11 mouse cellular contexts compared by ENCODE assay signal in the genomic region with DNA sequence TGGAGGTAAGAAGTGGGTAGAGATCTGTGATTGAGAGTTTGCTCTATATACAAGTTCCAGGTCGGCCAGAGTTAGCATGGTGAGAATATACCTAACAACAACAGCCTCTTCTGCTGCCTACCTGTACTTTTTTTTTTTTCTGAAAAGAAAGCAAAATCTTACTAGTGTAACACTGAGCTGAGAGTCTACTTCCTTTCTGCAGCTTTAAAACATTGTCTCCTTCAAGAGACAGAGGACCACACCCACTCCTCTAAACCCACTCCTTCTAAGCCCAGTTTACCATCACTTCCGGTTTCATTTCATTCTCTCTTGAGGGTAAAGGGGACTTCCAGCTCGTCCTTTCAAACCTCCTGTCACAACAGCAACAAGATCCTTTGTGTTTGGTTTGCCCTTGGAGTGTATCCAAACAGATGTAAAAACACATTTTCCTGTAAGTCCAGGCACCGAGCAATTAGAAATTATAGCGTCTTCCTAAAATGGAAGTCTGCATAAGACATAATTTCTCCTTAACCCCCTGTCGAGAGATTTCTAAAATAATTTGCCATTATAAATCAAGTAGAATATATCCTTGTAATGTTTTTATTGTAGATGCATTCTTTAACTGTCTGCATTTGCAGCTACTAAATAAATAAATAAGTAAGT. TPM values are rescaled to one million over a fixed set of nuclear protein-coding genes. Genes with fewer than 3 reads are reported as not detected.
DNase-seq lines count a peak whose midpoint lies in the region; ATAC-seq lines count a peak whose summit lies in the region.
"Had no signal": no experiment of that assay in that cellular context is flagged by ENCODE, and none has a peak within 500 bp of the region (broad histone marks: within the 10 kb centered on the region; RNA-seq: fewer than 3 reads in every experiment).

No protein-coding gene starts in this region.

- DNase-seq in B cell, adult 2 months: peak; percentile 57 to 69
- DNase-seq in lung, postnatal 36 days: peak; percentile 38
- no peak for DNase-seq in left cerebral cortex, postnatal 36 days (ENCODE audit: low spot score in 2 of 2)
- DNase-seq in gastrocnemius, adult 8-10 months (ENCODE audit: low spot score in 2 of 2): no peak
- no peak for DNase-seq in urinary bladder, postnatal 36 days (ENCODE audit: low spot score in 2 of 2)
- DNase-seq: heart, postnatal 4 days had no signal

- H3K36me3 ChIP-seq in erythroblast, embryonic 14.5 days (ENCODE audit: control insufficient read depth): peaks cover 15% of the 10 kb centered on the region

- peaks cover 9% of the 10 kb centered on the region for H3K27me3 ChIP-seq in erythroblast, embryonic 14.5 days (ENCODE audit: control insufficient read depth)
- H3K27me3 ChIP-seq: neural tube, embryonic 13.5 days had no signal

- peaks cover 18% of the 10 kb centered on the region for H3K4me1 ChIP-seq in erythroblast, embryonic 14.5 days (ENCODE audit: control insufficient read depth)

- no peak for ATAC-seq in erythroblast, adult 5-6 weeks (replicated peaks; ENCODE audit: low FRiP score, poor library complexity, severe bottlenecking)
- peak; percentile 51 for ATAC-seq in common myeloid progenitor, adult 5-6 weeks (replicated peaks; ENCODE audit: low read depth, poor library complexity, severe bottlenecking)

- intact Hi-C loops in left cerebral cortex, postnatal 36 days (cut with DNase I): loop anchor here (2.0 to 5.0 kb wide), 2 partner anchors 43 to 63 kb away; no protein-coding TSS in a partner anchor

- peak overlapping the region; percentile 26 for H3K4me3 ChIP-seq in erythroblast, embryonic 14.5 days (replicated peaks)
- H3K4me3 ChIP-seq: left cerebral cortex, adult 2 months; neural tube, embryonic 13.5 days had no signal

- no peaks in the 10 kb centered on the region for H3K9me3 ChIP-seq in erythroblast, embryonic 14.5 days (ENCODE audit: control insufficient read depth, low read length)
- H3K9me3 ChIP-seq: neural tube, embryonic 13.5 days had no signal

RNA-seq across cellular contexts. Expression of a gene that starts 1.5 kb away (rescaled TPM):
- 0.28 and 0.43 TPM in 2 replicates for polyA plus RNA-seq in erythroblast, embryonic 14.5 days (2012)
- total RNA-seq in erythroblast, adult 5-6 weeks (2015; ENCODE audit: low replicate concordance): 4.0 and 8.4 TPM in 2 replicates
- 17.6 and 46.9 TPM in 2 replicates for total RNA-seq in erythroblast, adult 5-6 weeks (2017; ENCODE audit: low replicate concordance)
- 147 and 154 TPM in 2 replicates for total RNA-seq in common myeloid progenitor, adult 5-6 weeks (2017)
- total RNA-seq in left cerebral cortex, postnatal 36 days (2021): 10 to 100 TPM; 31.4 to 32.9 TPM
- total RNA-seq in gastrocnemius, adult 8-10 months (2022): 10 to 100 TPM; 46.6 to 55.8 (median 49.7) TPM

RNA-seq across cellular contexts. Expression of a gene that starts 45.5 kb away (rescaled TPM):
- 0.07 TPM in 1 of 2 replicates, not detected in the other for polyA plus RNA-seq in erythroblast, embryonic 14.5 days (2012)
- total RNA-seq in erythroblast, adult 5-6 weeks (2015; ENCODE audit: low replicate concordance): 9.0 and 21.1 TPM in 2 replicates
- 2.6 and 6.4 TPM in 2 replicates for total RNA-seq in erythroblast, adult 5-6 weeks (2017; ENCODE audit: low replicate concordance)
- total RNA-seq in common myeloid progenitor, adult 5-6 weeks (2017): 9.8 and 15.0 TPM in 2 replicates
- total RNA-seq in left cerebral cortex, postnatal 36 days (2021): 10 to 100 TPM; 49.9 to 51.8 TPM
- total RNA-seq in gastrocnemius, adult 8-10 months (2022): 100 to 1,000 TPM; 190 to 250 (median 197) TPM

Comparison
In these comparisons a context has a peak if more than half of its experiments do, and no peak if none do; other contexts are left out.
1. DNase-seq: peak in B cell, adult 2 months (2 of 2) and lung, postnatal 36 days (single experiment); none in left cerebral cortex, postnatal 36 days (0 of 2), gastrocnemius, adult 8-10 months (0 of 2) and urinary bladder, postnatal 36 days (0 of 2).